Comparison of ENCODE assay signal across 16 mouse cellular contexts in genomic region chr3:30014279-30014678, GRCm38 (mm10).
DNase-seq lines count a peak whose midpoint lies in the region; ATAC-seq lines count a peak whose summit lies in the region.
"Had no signal": no experiment of that assay in that cellular context is flagged by ENCODE, and none has a peak within 500 bp of the region (broad histone marks: within the 10 kb centered on the region; RNA-seq: fewer than 3 reads in every experiment).

No protein-coding gene starts in this region.

- no peaks in the 10 kb centered on the region for H3K9me3 ChIP-seq in kidney, embryonic 14.5 days (ENCODE audit: control insufficient read depth, low read length)
- H3K9me3 ChIP-seq in midbrain, embryonic 11.5 days (ENCODE audit: control insufficient read depth, low read length) = no peaks in the 10 kb centered on the region
- no peaks in the 10 kb centered on the region for H3K9me3 ChIP-seq in midbrain, embryonic 14.5 days (ENCODE audit: control insufficient read depth, low read length)
- H3K9me3 ChIP-seq in neural tube, embryonic 15.5 days (replicated peaks) = no peaks in the 10 kb centered on the region
- H3K9me3 ChIP-seq in liver, embryonic 11.5 days (ENCODE audit: control insufficient read depth, low read length) = no peaks in the 10 kb centered on the region
- H3K9me3 ChIP-seq: embryonic facial prominence, embryonic 12.5 days; limb, embryonic 15.5 days had no signal

- WGBS in kidney, embryonic 14.5 days = 61% methylated on average over 1 of the region's 1 CpGs
- 26% methylated on average over 1 of the region's 1 CpGs for WGBS in midbrain, embryonic 11.5 days
- WGBS in midbrain, embryonic 14.5 days = 57% methylated on average over 1 of the region's 1 CpGs
- WGBS in neural tube, embryonic 15.5 days = 40% methylated on average over 1 of the region's 1 CpGs
- WGBS in liver, embryonic 11.5 days = 50% methylated on average over 1 of the region's 1 CpGs

- ATAC-seq in kidney, embryonic 14.5 days (ENCODE audit: low FRiP score, low TSS enrichment) = no peak
- no peak for ATAC-seq in midbrain, embryonic 11.5 days (ENCODE audit: low FRiP score)
- ATAC-seq in midbrain, embryonic 14.5 days (ENCODE audit: low FRiP score, low TSS enrichment) = no peak
- no peak for ATAC-seq in neural tube, embryonic 15.5 days (ENCODE audit: low FRiP score)
- no peak for ATAC-seq in liver, embryonic 11.5 days (replicated peaks; ENCODE audit: low FRiP score)
- ATAC-seq: forebrain, embryonic 14.5 days had no signal

- H3K27ac ChIP-seq in kidney, embryonic 14.5 days (ENCODE audit: low read depth, low read length) = peak overlapping the region; percentile 55; the same call in 1 of the 2 replicates
- no peak overlapping the region for H3K27ac ChIP-seq in midbrain, embryonic 11.5 days (ENCODE audit: low read depth, low read length)
- no peak overlapping the region for H3K27ac ChIP-seq in midbrain, embryonic 14.5 days (replicated peaks; ENCODE audit: low read depth, low read length)
- H3K27ac ChIP-seq in neural tube, embryonic 15.5 days (replicated peaks) = no peak overlapping the region
- H3K27ac ChIP-seq in liver, embryonic 11.5 days (ENCODE audit: low read depth, low read length) = no peak overlapping the region
- H3K27ac ChIP-seq: embryonic facial prominence, embryonic 12.5 days; limb, embryonic 15.5 days had no signal

- H3K36me3 ChIP-seq in kidney, embryonic 14.5 days (ENCODE audit: control insufficient read depth, insufficient read depth, low read length) = no peaks in the 10 kb centered on the region
- H3K36me3 ChIP-seq in midbrain, embryonic 11.5 days (ENCODE audit: control insufficient read depth, insufficient read depth, low read length) = no peaks in the 10 kb centered on the region
- no peaks in the 10 kb centered on the region for H3K36me3 ChIP-seq in midbrain, embryonic 14.5 days (ENCODE audit: control insufficient read depth, insufficient read depth, low read length)
- H3K36me3 ChIP-seq in neural tube, embryonic 15.5 days = no peaks in the 10 kb centered on the region
- no peaks in the 10 kb centered on the region for H3K36me3 ChIP-seq in liver, embryonic 11.5 days (ENCODE audit: control insufficient read depth, insufficient read depth, low read length)
- H3K36me3 ChIP-seq: embryonic facial prominence, embryonic 12.5 days; limb, embryonic 15.5 days had no signal

- no peak overlapping the region for H3K9ac ChIP-seq in kidney, embryonic 14.5 days (ENCODE audit: low read depth, low read length)
- H3K9ac ChIP-seq in midbrain, embryonic 11.5 days (ENCODE audit: low read length) = no peak overlapping the region
- H3K9ac ChIP-seq in midbrain, embryonic 14.5 days (replicated peaks; ENCODE audit: low read length) = no peak overlapping the region
- H3K9ac ChIP-seq in neural tube, embryonic 15.5 days (replicated peaks) = no peak overlapping the region
- H3K9ac ChIP-seq in liver, embryonic 11.5 days (ENCODE audit: low read depth, low read length) = no peak overlapping the region
- H3K9ac ChIP-seq: embryonic facial prominence, embryonic 12.5 days; limb, embryonic 15.5 days had no signal

- no peaks in the 10 kb centered on the region for H3K27me3 ChIP-seq in kidney, embryonic 14.5 days (ENCODE audit: control insufficient read depth, insufficient read depth, low read length)
- no peaks in the 10 kb centered on the region for H3K27me3 ChIP-seq in midbrain, embryonic 11.5 days (ENCODE audit: control insufficient read depth, insufficient read depth, low read length)
- peaks cover 7% of the 10 kb centered on the region for H3K27me3 ChIP-seq in midbrain, embryonic 14.5 days (ENCODE audit: control insufficient read depth, insufficient read depth, low read length)
- H3K27me3 ChIP-seq in neural tube, embryonic 15.5 days (replicated peaks) = peaks cover 38% of the 10 kb centered on the region
- peaks cover 15% of the 10 kb centered on the region for H3K27me3 ChIP-seq in liver, embryonic 11.5 days (replicated peaks; ENCODE audit: control insufficient read depth, insufficient read depth, low read length)
- H3K27me3 ChIP-seq: embryonic facial prominence, embryonic 12.5 days; limb, embryonic 15.5 days had no signal

- no peak overlapping the region for H3K4me2 ChIP-seq in kidney, embryonic 14.5 days (replicated peaks; ENCODE audit: low read depth, low read length)
- no peak overlapping the region for H3K4me2 ChIP-seq in midbrain, embryonic 11.5 days
- H3K4me2 ChIP-seq in midbrain, embryonic 14.5 days (ENCODE audit: low read length) = no peak overlapping the region
- H3K4me2 ChIP-seq in neural tube, embryonic 15.5 days = no peak overlapping the region
- H3K4me2 ChIP-seq in liver, embryonic 11.5 days = no peak overlapping the region

- DNase-seq in kidney, postnatal 36 days = no peak
- DNase-seq in midbrain, embryonic 11.5 days (ENCODE audit: low spot score, missing footprints) = peak; percentile 85
- no peak for DNase-seq in midbrain, embryonic 14.5 days
- DNase-seq in kidney, postnatal 14 days = peak; percentile 41
- no peak for DNase-seq in liver, embryonic 11.5 days (ENCODE audit: low spot score)
- DNase-seq: adrenal gland, adult 8-10 months; cerebellum, adult 9-11 months; gastrocnemius, postnatal 10 days; layer of hippocampus, adult 9-11 months; right cerebral cortex, postnatal 25 days; thymus, adult 2 months had no signal

- H3K4me3 ChIP-seq in kidney, embryonic 14.5 days (ENCODE audit: low read length) = no peak overlapping the region
- no peak overlapping the region for H3K4me3 ChIP-seq in midbrain, embryonic 11.5 days (ENCODE audit: low read depth, low read length)
- no peak overlapping the region for H3K4me3 ChIP-seq in midbrain, embryonic 14.5 days (replicated peaks; ENCODE audit: low read depth, low read length)
- H3K4me3 ChIP-seq in neural tube, embryonic 15.5 days (replicated peaks) = no peak overlapping the region
- H3K4me3 ChIP-seq in liver, embryonic 11.5 days (ENCODE audit: low read depth, low read length) = no peak overlapping the region
- H3K4me3 ChIP-seq: embryonic facial prominence, embryonic 12.5 days; limb, embryonic 15.5 days had no signal

- peaks cover 22% of the 10 kb centered on the region for H3K4me1 ChIP-seq in kidney, embryonic 14.5 days (ENCODE audit: control insufficient read depth, insufficient read depth, low read length)
- 0 out of 2 replicates have a peak, but pooled peaks cover 2% of the 10 kb centered on the region for H3K4me1 ChIP-seq in midbrain, embryonic 11.5 days (ENCODE audit: control insufficient read depth, insufficient read depth, low read length)
- H3K4me1 ChIP-seq in midbrain, embryonic 14.5 days (ENCODE audit: control insufficient read depth, insufficient read depth, low read length) = peaks cover 3% of the 10 kb centered on the region; the same call in 1 of the 2 replicates
- H3K4me1 ChIP-seq in neural tube, embryonic 15.5 days = peaks cover 20% of the 10 kb centered on the region
- H3K4me1 ChIP-seq in liver, embryonic 11.5 days (replicated peaks; ENCODE audit: control insufficient read depth, insufficient read depth, low read length) = no peaks in the 10 kb centered on the region

Comparison
In these comparisons a context has a peak if more than half of its experiments do, and no peak if none do; other contexts are left out.
1. DNase-seq: peak in midbrain, embryonic 11.5 days (single experiment) and kidney, postnatal 14 days (single experiment); none in kidney, postnatal 36 days (0 of 2), midbrain, embryonic 14.5 days (single experiment) and liver, embryonic 11.5 days (single experiment).